Mouse (Mus musculus) liver, adult 2 months (tissue): ENCODE measurements around the gene Mast1. TPM values are rescaled to one million over a fixed set of nuclear protein-coding genes. Genes with fewer than 3 reads are reported as not detected.

Experiments
- DNase-seq: peaks from one replicate; pipeline ENCODE4 v3.0.0-alpha.2; 2011; ENCODE audit warnings: low read depth, low spot score; ENCODE audit errors: extremely low read depth
- H3K27ac ChIP-seq: fragments of 200-500 bp; replicated peaks from 2 replicates; pipeline ENCODE4 v1.5.1; 2012; ENCODE audit warnings: low read depth, mild to moderate bottlenecking, control low read depth, inconsistent platforms, low read length; ENCODE audit not compliant: insufficient read depth
- H3K27me3 ChIP-seq: fragments of 200-500 bp; 2 replicates; pipeline ENCODE4 v1.6.1; 2012; ENCODE audit warnings: mild to moderate bottlenecking, moderate library complexity, low read length, inconsistent platforms; ENCODE audit not compliant: control insufficient read depth, insufficient read depth
- H3K36me3 ChIP-seq: fragments of 200-500 bp; 2 replicates; pipeline ENCODE4 v1.6.1; 2012; ENCODE audit warnings: low read length, inconsistent platforms; ENCODE audit not compliant: control insufficient read depth, insufficient read depth
- H3K4me1 ChIP-seq: fragments of 200-500 bp; 2 replicates; pipeline ENCODE4 v1.6.1; 2011; ENCODE audit warnings: low read length; ENCODE audit not compliant: control insufficient read depth, insufficient read depth
- H3K4me3 ChIP-seq: fragments of 200-500 bp; 2 replicates; pipeline ENCODE4 v1.5.1; 2011; ENCODE audit warnings: low read depth, mild to moderate bottlenecking, control low read depth, low read length, moderate library complexity; ENCODE audit not compliant: insufficient read depth
- H3K79me2 ChIP-seq: fragments of 200-500 bp; 2 replicates; pipeline ENCODE4 v1.6.1; 2012; ENCODE audit warnings: inconsistent platforms, mild to moderate bottlenecking, low read length, moderate library complexity; ENCODE audit not compliant: control insufficient read depth, insufficient read depth
- H3K9ac ChIP-seq: fragments of 200-500 bp; 2 replicates; pipeline ENCODE4 v1.6.1; 2012; ENCODE audit warnings: low read depth, mild to moderate bottlenecking, control low read depth, inconsistent platforms, low read length
- CTCF ChIP-seq: fragments of 200-500 bp; IDR thresholded peaks from 2 replicates; pipeline ENCODE4 v1.5.1; 2011; ENCODE audit warnings: low read depth, low read length, control low read depth
- POLR2A ChIP-seq: fragments of 200-500 bp; IDR thresholded peaks from 2 replicates; pipeline ENCODE4 v1.6.1; 2011; ENCODE audit warnings: low read length, control low read depth; ENCODE audit not compliant: insufficient read depth; ENCODE audit errors: extremely low read depth
- WGBS: fragments of 180-500 bp; shearing (Covaris S2); methylation state at CpG from one replicate; pipeline ENCODE4 v1.1.7; 2018; 5-methylcytosine and 5-hydroxymethylcytosine counted together
- polyA plus RNA-seq: library from polyadenylated mRNA; depleted of rRNA; stranded (reverse); fragments of >200 nt; gene quantifications from 2 replicates; pipeline ENCODE4 v1.2.3, GENCODE M21; 2012
- total RNA-seq: library from RNA; depleted of rRNA; stranded (reverse); fragments of >200 nt; gene quantifications from 2 replicates; pipeline ENCODE4 v1.2.3, GENCODE M21; 2014

Mast1 gene
- total and polyA plus RNA-seq, 2 experiments = 0.09 to 0.43 TPM

DNA sequence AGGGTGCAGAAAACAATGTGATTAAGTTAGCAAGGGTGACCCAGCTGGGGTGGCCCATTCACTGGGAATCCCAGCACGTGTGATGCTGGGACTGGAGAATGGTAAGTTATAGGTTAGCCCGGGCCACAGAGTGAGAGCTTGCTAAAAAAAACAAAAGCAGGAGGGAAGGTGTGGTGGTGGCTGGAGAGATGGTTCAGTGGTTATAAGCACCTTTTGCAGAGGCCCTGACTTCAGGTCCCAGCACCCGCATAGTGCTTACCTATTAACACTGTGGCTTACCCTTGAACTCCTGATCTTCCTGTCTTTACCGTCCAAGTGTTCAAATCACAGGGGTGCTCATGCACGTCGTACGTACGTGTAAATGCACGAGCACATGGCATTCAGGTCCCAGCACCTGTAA, 30.1 kb downstream of the Mast1 start:
- Histone ChIP-seq H3K9ac (no peak overlapping the region), H3K4me1 (peaks cover 6% of the 10 kb centered on the region)

GRCm38 (mm10) chr8:84904351-84904750, 32.8 kb downstream of the Mast1 start:
- WGBS = 81% methylated on average over 7 of the region's 7 CpGs
- no peak for DNase-seq

More for the DNA sequence above, 30.1 kb downstream of the Mast1 start:
- H3K27ac ChIP-seq = no peak overlapping the region
- no peaks in the 10 kb centered on the region for H3K27me3 ChIP-seq
- WGBS = 94% methylated on average over 9 of the region's 9 CpGs
- H3K4me3 ChIP-seq = no peak overlapping the region
- no peak for DNase-seq
- H3K36me3 ChIP-seq = no peaks in the 10 kb centered on the region
- peaks cover 4% of the 10 kb centered on the region; the same call in 1 of the 2 replicates for H3K79me2 ChIP-seq
- no peak for TF ChIP-seq POLR2A
- TF ChIP-seq CTCF = no peak

DNA sequence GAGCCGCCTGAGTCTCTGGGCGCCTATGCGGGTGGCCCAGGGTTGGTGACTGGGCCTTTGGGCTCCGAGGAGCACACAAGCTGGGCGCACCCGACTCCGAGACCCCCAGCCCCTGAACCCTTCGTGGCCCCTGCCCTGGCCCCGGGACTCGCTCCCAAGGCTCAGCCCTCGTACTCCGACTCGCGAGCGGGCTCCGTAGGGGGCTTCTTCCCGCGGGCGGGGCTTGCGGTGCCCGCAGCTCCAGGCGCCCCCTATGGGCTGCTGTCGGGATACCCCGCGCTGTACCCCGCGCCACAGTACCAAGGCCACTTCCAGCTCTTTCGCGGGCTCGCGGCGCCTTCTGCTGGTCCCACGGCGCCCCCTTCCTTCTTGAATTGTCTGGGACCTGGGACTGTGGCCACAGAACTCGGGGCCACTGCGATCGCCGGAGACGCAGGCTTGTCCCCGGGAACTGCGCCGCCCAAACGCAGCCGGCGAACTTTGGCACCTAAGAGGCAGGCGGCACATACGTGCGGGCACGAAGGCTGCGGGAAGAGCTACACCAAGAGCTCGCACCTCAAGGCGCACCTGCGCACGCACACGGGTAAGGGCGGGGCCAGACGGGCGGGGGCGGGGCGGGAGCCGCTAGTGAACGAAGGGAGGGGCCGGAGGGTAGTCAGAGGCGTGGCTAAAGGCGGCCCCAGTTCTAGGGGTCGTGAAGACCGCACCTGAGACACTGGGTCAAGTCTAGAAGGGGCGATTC, 34.1 kb downstream of the Mast1 start:
- peak overlapping the region; percentile 65 for H3K27ac ChIP-seq
- WGBS = under 1% methylated on average over 68 of the region's 68 CpGs
- H3K36me3 ChIP-seq = no peaks in the 10 kb centered on the region
- peak overlapping the region; percentile 94 for H3K4me3 ChIP-seq
- DNase-seq = peak; percentile 73
- TF ChIP-seq POLR2A (no peak), CTCF (peak; percentile 86)
- peak overlapping the region; percentile 88 for H3K9ac ChIP-seq
- H3K4me1 ChIP-seq = peaks cover 3% of the 10 kb centered on the region
- H3K27me3 ChIP-seq = no peaks in the 10 kb centered on the region
- no peaks in the 10 kb centered on the region for H3K79me2 ChIP-seq

More at GRCm38 (mm10) chr8:84904351-84904750, 32.8 kb downstream of the Mast1 start:
- no peak for TF ChIP-seq POLR2A
- TF ChIP-seq CTCF = no peak
- H3K9ac ChIP-seq = no peak overlapping the region
- no peaks in the 10 kb centered on the region for H3K27me3 ChIP-seq
- H3K36me3 ChIP-seq = no peaks in the 10 kb centered on the region
- peaks cover under 1% of the 10 kb centered on the region; the same call in 1 of the 2 replicates for H3K79me2 ChIP-seq
- peaks cover 6% of the 10 kb centered on the region for H3K4me1 ChIP-seq
- H3K4me3 ChIP-seq = no peak overlapping the region
- H3K27ac ChIP-seq = no peak overlapping the region

DNA sequence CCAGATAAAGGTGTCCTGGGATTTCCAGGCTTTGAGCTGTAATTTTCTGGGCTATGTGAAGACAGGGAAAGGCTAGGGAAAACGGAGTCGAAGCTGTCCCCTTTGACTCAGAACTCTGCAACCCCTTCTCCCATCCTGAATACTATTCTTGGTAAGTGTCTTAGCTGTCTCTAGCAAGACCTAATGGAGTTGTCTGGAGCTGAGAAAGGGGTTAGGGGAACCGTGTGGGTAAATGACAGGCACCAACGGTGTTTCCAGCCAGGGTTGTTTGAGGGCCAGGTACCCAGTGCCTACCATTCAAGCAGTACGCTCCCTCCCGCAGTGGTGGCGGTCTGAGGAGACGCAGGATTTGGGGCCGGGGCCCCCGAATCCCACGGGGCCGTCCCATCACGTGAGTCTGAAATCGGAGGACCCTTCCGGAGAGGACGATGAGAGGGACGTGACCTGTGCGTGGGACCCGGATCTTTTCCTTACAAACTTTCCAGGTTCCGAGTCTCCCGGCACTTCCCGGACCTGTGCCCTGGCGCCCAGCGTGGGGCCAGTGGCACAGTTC, 34.7 kb downstream of the Mast1 start:
- 7% methylated on average over 24 of the region's 24 CpGs for whole genome bisulfite sequencing
- H3K79me2 ChIP-seq = no peaks in the 10 kb centered on the region
- no peaks in the 10 kb centered on the region for H3K27me3 ChIP-seq
- H3K27ac ChIP-seq = peak overlapping the region; percentile 46; the same call in 1 of the 2 replicates
- no peaks in the 10 kb centered on the region for H3K36me3 ChIP-seq
- TF ChIP-seq POLR2A = no peak
- TF ChIP-seq CTCF = no peak
- DNase-seq = no peak
- H3K4me1 ChIP-seq = peaks cover 3% of the 10 kb centered on the region
- H3K9ac ChIP-seq = peak overlapping the region; percentile 88
- peak overlapping the region; percentile 94 for H3K4me3 ChIP-seq

GRCm38 (mm10) chr8:84901752-84902151, 35.4 kb downstream of the Mast1 start, which contains the start of gene Klf1:
Gene Klf1 (plus strand): TSS chr8:84901928.
- Histone ChIP-seq H3K79me2 (no peaks in the 10 kb centered on the region), H3K9ac (peak within 1 kb of the TSS; percentile 88), H3K4me3 (peak within 1 kb of the TSS; percentile 94), H3K27ac (peak within 1 kb of the TSS; percentile 46), H3K4me1 (peaks cover 3% of the 10 kb centered on the region), H3K27me3 (no peaks in the 10 kb centered on the region), H3K36me3 (no peaks in the 10 kb centered on the region)
- WGBS = 83% methylated on average over 3 of the region's 3 CpGs
- TF ChIP-seq POLR2A (no peak), CTCF (no peak)
- no peak for DNase-seq

- no peak overlapping the region for H3K9ac ChIP-seq
- H3K36me3 ChIP-seq = no peaks in the 10 kb centered on the region
- no peak overlapping the region for H3K4me3 ChIP-seq
- no peak overlapping the region for H3K27ac ChIP-seq
- TF ChIP-seq POLR2A (no peak), CTCF (no peak)
- DNase-seq = no peak
- H3K79me2 ChIP-seq = no peaks in the 10 kb centered on the region
- peaks cover 3% of the 10 kb centered on the region for H3K4me1 ChIP-seq
- no peaks in the 10 kb centered on the region for H3K27me3 ChIP-seq
- 83% methylated on average over 4 of the region's 4 CpGs for WGBS
Measured at GRCm38 (mm10) chr8:84901071-84901470, 36.1 kb downstream of the Mast1 start.
